Mouse (Mus musculus) testis, adult 2 months (tissue): ENCODE data around the gene Pex16. TPM values are rescaled to one million over a fixed set of nuclear protein-coding genes. Genes with fewer than 3 reads are reported as not detected.

Source experiments
- H3K27ac ChIP-seq: fragments of 200-500 bp; 2 replicates; pipeline ENCODE4 v1.5.1; 2012; ENCODE audit warnings: low read depth, low read length; ENCODE audit not compliant: control insufficient read depth, insufficient read depth
- H3K27me3 ChIP-seq: fragments of 200-500 bp; 2 replicates; pipeline ENCODE4 v1.6.1; 2012; ENCODE audit warnings: mild to moderate bottlenecking, low read length, moderate library complexity; ENCODE audit not compliant: control insufficient read depth, insufficient read depth
- H3K36me3 ChIP-seq: fragments of 200-500 bp; 2 replicates; pipeline ENCODE4 v1.6.1; 2012; ENCODE audit warnings: mild to moderate bottlenecking, low read length; ENCODE audit not compliant: control insufficient read depth, insufficient read depth
- H3K4me1 ChIP-seq: fragments of 200-500 bp; 2 replicates; pipeline ENCODE4 v1.6.1; 2012; ENCODE audit warnings: low read length; ENCODE audit not compliant: control insufficient read depth, insufficient read depth
- H3K4me3 ChIP-seq: fragments of 200-500 bp; 2 replicates; pipeline ENCODE4 v1.5.1; 2012; ENCODE audit warnings: low read depth, mild to moderate bottlenecking, low read length, moderate library complexity, mixed read lengths; ENCODE audit not compliant: control insufficient read depth
- CTCF ChIP-seq: fragments of 200-500 bp; IDR thresholded peaks from 2 replicates; pipeline ENCODE4 v1.5.1; 2012; ENCODE audit warnings: low read depth, mild to moderate bottlenecking, inconsistent platforms, low read length, moderate library complexity; ENCODE audit not compliant: control insufficient read depth, insufficient read depth, insufficient replicate concordance
- POLR2A ChIP-seq: fragments of 200-500 bp; IDR thresholded peaks from 2 replicates; pipeline ENCODE4 v1.6.1; 2012; ENCODE audit warnings: low read depth, mild to moderate bottlenecking, inconsistent platforms, low read length, moderate library complexity; ENCODE audit not compliant: control insufficient read depth
- polyA plus RNA-seq: library from polyadenylated mRNA; depleted of rRNA; stranded (reverse); fragments of >200 nt; gene quantifications from 2 replicates; pipeline ENCODE4 v1.2.3, GENCODE M21; 2012

The Pex16 gene
- polyA plus RNA-seq, 1 experiment: 89.9 TPM

DNA sequence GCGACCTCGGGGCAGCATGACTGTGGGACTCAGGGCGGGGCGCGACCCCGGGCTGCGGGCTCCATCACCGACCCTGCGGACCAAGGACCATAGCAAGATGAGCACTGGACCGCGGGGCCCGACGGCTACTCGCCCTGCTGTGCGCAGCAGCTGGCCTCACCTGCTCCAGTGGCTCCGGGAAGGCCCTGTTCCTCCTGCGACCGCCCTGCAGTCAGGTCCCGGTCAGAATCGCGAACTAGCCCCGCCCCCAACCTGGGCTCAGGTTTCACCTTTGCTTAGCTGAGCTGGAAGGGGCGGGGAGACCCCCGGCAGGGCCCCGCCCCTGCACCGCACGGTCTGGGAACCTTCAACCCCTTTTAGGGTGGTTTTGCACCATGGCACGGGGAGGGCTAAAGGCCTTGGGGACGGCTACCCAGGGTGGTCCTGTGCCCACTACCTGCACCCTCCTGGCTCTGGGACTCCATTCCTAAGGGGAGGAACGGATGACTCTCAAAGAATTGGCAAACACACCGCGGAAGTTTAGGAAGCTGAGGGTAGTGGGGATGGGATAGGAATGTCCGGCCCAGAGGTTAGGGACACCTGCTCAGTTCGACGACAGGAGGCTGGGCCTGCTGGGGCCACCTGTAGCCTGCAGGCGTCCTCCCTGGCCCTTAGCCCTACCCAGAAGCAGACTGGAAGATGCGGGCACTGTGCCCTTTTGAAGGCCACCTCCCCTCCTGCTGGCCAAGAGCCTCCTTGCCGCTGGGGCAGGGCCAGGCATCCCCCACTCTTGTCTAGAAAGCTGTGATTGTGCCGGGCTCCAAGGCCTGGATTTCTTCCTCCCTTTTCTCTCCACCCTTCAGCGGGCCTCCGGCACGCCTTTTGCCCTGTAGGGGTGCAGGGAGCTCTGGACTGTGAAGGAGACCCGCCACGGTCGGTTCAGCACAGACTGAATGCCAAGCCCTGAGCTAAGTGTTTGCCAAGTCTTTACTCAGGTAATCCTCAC lies 3.4 kb upstream of the Pex16 start:
- Histone ChIP-seq H3K36me3 (no peaks in the 10 kb centered on the region), H3K4me3 (peak overlapping the region; percentile 14), H3K27me3 (no peaks in the 10 kb centered on the region), H3K4me1 (peaks cover 29% of the 10 kb centered on the region), H3K27ac (no peak overlapping the region)
- TF ChIP-seq POLR2A (no peak), CTCF (no peak)

DNA sequence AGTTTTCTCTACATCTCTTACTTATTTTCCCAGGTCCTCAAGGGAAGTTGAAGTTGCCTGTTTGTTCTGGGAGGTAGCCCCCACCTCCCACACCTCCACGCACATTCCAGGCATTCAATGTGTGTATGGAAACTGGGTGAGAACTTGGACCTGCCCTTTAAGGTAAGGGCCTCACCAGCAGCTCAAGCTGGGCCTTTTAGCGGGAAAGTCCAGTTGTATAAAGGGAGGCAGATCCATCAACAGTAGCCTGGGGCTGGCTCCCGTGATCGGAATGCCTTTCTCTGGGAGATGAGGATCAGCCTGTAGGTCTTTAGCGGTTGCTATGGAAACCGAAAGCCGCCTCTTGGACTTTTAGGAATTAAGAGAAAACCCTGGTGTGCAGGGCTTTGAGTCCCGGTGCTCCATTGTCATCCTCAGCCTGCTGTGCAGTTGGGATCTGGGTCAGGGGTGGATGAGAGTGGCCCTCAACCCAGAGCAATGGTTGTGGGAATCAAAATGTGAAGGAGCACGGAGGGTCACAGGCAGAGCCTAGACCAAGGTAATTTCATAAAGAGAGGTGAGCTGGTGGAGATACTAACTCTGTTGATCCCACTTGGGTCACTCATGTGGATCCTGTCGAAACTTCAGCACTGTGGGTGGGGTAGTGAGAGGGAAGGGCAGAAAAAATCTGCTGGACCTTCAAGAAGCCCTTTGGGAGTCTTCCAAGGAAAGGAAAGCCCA lies 2.3 kb upstream of the Pex16 start:
- H3K27me3 ChIP-seq: no peaks in the 10 kb centered on the region

DNA sequence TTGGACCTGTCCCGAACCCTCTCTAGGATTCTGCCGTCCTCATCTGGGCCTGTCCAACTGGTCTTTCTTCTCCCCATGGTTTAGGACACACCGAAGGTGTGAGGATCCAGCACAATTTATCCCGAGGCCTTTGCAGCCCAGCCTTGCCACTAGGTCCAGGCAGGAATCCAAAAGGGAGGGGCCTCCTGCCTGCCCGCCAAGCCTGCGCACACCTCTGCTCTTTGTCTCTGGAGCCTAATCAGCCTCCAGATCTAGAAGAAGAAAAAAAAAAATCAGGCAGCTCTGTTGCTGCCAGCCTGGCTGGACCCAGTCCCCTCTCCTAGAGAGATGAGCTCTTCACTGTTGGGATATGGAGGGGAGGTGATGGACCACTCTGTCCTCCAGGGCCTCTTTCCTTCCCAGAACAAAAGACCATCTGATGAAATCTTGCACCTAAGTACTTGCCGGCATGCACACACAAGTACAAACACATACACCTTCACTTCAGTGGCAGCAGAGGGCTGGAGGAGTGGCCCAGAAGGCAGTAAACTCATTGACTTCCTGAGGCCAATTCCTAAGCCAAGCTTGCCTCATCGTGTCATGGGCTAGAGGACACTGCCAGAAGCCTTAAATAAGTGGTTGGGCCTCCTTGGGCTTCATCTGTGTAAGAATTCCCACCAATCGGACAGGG lies 1.6 kb upstream of the Pex16 start:
- Histone ChIP-seq H3K27me3 (no peaks in the 10 kb centered on the region), H3K36me3 (no peaks in the 10 kb centered on the region), H3K4me1 (peaks cover 28% of the 10 kb centered on the region), H3K4me3 (peak overlapping the region; percentile 90), H3K27ac (no peak overlapping the region)
- TF ChIP-seq POLR2A: no peak
- no peak for TF ChIP-seq CTCF

More for the DNA sequence above, 2.3 kb upstream of the Pex16 start:
- Histone ChIP-seq H3K27ac (no peak overlapping the region), H3K36me3 (no peaks in the 10 kb centered on the region), H3K4me3 (peak overlapping the region; percentile 90), H3K4me1 (peaks cover 29% of the 10 kb centered on the region)
- no peak for TF ChIP-seq CTCF
- no peak for TF ChIP-seq POLR2A

DNA sequence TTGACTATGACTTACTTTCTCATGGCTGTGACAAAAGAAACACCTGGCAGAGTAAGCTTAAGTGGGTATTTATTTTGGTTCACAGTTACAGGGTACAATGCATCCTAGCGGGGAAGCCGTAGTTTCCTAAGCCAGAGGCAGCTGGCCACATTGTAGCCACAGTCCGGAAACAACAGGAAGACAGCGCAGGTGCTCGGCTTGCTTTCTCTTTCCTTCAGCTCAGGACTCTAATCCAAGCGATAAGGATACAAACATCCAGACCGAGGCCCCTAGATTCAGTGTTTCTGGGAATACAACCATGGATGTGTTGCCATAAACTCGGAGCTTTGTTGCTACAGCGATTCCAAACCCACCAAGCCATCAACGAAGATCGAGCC lies 1.1 kb upstream of the Pex16 start:
- Histone ChIP-seq H3K27me3 (no peaks in the 10 kb centered on the region), H3K36me3 (no peaks in the 10 kb centered on the region; the same call in 1 of the 2 replicates), H3K4me1 (peaks cover 28% of the 10 kb centered on the region), H3K4me3 (peak overlapping the region; percentile 90), H3K27ac (no peak overlapping the region)
- TF ChIP-seq CTCF (no peak), POLR2A (no peak)

DNA sequence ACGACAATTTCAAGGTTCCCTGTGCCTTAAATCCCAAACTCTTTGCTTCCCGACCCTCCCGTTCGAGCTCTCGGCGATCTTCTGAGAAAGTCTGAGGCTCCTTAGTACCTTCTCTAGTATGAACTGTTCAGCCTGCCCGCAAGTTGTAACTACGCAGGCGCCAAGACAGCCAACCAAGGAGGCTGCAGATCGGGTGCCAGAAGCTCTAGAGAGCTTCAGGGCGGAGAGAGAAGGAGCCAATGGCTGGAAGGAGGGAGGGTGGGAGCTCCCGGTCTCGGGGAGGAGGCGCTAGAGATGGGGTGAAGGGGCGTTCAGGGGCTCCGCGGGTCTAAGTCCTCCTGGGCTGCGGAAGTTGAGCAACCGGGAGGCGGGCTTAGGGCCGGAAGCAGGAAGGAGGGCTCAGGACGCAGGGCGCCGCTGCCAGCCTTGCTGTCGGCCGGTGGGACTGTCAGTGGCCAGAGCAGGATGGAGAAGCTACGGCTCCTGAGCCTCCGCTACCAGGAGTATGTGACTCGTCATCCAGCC lies 685 bp downstream of the Pex16 start:
- peak; percentile 55; the same call in 1 of the 2 replicates for TF ChIP-seq POLR2A
- TF ChIP-seq CTCF: no peak
- H3K36me3 ChIP-seq: no peaks in the 10 kb centered on the region; the same call in 1 of the 2 replicates
- peak overlapping the region; percentile 90 for H3K4me3 ChIP-seq
- peaks cover 27% of the 10 kb centered on the region for H3K4me1 ChIP-seq
- H3K27ac ChIP-seq: peak overlapping the region; percentile 83
- no peaks in the 10 kb centered on the region for H3K27me3 ChIP-seq

DNA sequence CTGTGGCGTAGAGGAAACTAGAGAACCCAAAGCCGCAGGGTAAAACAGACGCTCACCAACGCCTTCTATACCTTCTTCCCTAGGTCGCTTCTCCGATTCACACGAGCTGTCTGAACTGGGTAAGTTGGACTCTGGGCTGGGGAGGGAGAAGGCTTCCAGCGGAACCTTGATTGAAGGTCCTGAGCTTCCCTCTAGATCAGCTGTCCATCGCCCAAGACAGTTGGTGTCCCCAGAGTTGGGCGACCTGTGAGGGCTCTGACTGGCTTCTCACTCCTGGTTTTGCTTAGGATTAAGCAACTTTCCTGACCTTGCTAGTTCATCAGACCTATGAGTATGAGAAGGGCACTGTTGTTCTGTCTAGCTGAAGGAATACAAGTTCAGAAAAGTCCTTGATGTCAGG lies 1.3 kb downstream of the Pex16 start:
- Histone ChIP-seq H3K27me3 (no peaks in the 10 kb centered on the region), H3K27ac (peak overlapping the region; percentile 2; the same call in 1 of the 2 replicates), H3K4me1 (peaks cover 23% of the 10 kb centered on the region), H3K4me3 (peak overlapping the region; percentile 90), H3K36me3 (no peaks in the 10 kb centered on the region; the same call in 1 of the 2 replicates)
- TF ChIP-seq CTCF (no peak), POLR2A (no peak)
